Mouse (Mus musculus) ES-Bruce4 (cell line): ENCODE data around the gene Fgfr2.

Experiments
- CTCF ChIP-seq: IDR thresholded peaks from one replicate; pipeline ENCODE4 v1.8.1; 2011; ENCODE audit warnings: low read depth, low read length
- POLR2A ChIP-seq: IDR thresholded peaks from one replicate; pipeline ENCODE4 v1.8.1; 2011; ENCODE audit warnings: low read length; ENCODE audit not compliant: insufficient read depth

DNA sequence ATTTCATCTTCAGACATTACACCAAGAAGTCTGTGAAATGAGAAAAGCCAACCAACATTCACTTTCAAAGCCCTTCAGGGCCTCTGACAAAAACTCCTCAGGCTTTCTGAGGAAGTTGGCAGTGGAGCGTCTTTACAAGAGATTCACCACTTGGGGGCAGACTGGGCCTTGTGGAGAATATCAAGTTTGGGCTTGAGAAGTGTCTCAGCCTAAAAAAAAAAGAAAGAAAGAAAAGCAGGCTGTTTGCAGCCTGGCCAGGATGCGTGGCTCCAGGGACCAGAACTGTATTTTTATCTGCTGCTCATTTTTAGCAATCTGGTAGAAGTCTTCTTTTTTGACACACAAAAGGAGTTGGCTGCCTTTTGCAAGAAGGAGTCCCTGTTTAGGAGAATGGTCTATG, 1223.8 kb downstream of the Fgfr2 start:
- TF ChIP-seq CTCF (no peak), POLR2A (no peak)
